ENCODE assay signal across 8 mouse cellular contexts in genomic region chr6:88723806-88724312, GRCm38 (mm10). TPM values are rescaled to one million over a fixed set of nuclear protein-coding genes. Genes with fewer than 3 reads are reported as not detected.
DNase-seq lines count a peak whose midpoint lies in the region; ATAC-seq lines count a peak whose summit lies in the region.

No protein-coding gene starts in this region.

- H3K27ac ChIP-seq in kidney, embryonic 14.5 days (ENCODE audit: low read depth, low read length), result no peak overlapping the region
- peak overlapping the region; percentile 89 for H3K27ac ChIP-seq in brown adipose tissue, adult 24 weeks (replicated peaks; ENCODE audit: low read depth, low read length)
- peak overlapping the region; percentile 72; the same call in 1 of the 2 replicates for H3K27ac ChIP-seq in hindbrain, embryonic 13.5 days
- H3K27ac ChIP-seq in midbrain, embryonic 15.5 days, result peak overlapping the region; percentile 74

- ATAC-seq in kidney, embryonic 14.5 days (ENCODE audit: low FRiP score, low TSS enrichment), result peak; percentile 40
- ATAC-seq in hindbrain, embryonic 13.5 days (ENCODE audit: low FRiP score), result peak; percentile 71
- peak; percentile 76 for ATAC-seq in midbrain, embryonic 15.5 days (replicated peaks)

- DNase-seq in kidney, postnatal 14 days, result no peak
- DNase-seq in spleen, postnatal 10 days (ENCODE audit: low spot score in 2 of 2), result no peak
- DNase-seq in gastrocnemius, postnatal 14 days, result no peak
- DNase-seq in gastrocnemius, adult 18-20 months (ENCODE audit: low spot score), result no peak

- H3K4me2 ChIP-seq in kidney, embryonic 14.5 days (replicated peaks; ENCODE audit: low read depth, low read length), result peak overlapping the region; percentile 99
- H3K4me2 ChIP-seq in hindbrain, embryonic 13.5 days, result peak overlapping the region; percentile 92
- peak overlapping the region; percentile 95 for H3K4me2 ChIP-seq in midbrain, embryonic 15.5 days

- peak overlapping the region; percentile 75 for H3K4me3 ChIP-seq in kidney, embryonic 14.5 days (ENCODE audit: low read length)
- H3K4me3 ChIP-seq in brown adipose tissue, adult 24 weeks (ENCODE audit: insufficient read depth, low read depth, low read length), result peak overlapping the region; percentile 99
- H3K4me3 ChIP-seq in hindbrain, embryonic 13.5 days, result peak overlapping the region; percentile 63
- peak overlapping the region; percentile 68 for H3K4me3 ChIP-seq in midbrain, embryonic 15.5 days

- WGBS in kidney, embryonic 14.5 days, result 34% methylated on average over 14 of the region's 14 CpGs
- 31% methylated on average over 14 of the region's 14 CpGs for WGBS in hindbrain, embryonic 13.5 days
- WGBS in midbrain, embryonic 15.5 days, result 32% methylated on average over 14 of the region's 14 CpGs

- no peaks in the 10 kb centered on the region for H3K36me3 ChIP-seq in kidney, embryonic 14.5 days (ENCODE audit: control insufficient read depth, insufficient read depth, low read length)
- no peaks in the 10 kb centered on the region for H3K36me3 ChIP-seq in hindbrain, embryonic 13.5 days
- no peaks in the 10 kb centered on the region for H3K36me3 ChIP-seq in midbrain, embryonic 15.5 days (replicated peaks)

- H3K9ac ChIP-seq in kidney, embryonic 14.5 days (ENCODE audit: low read depth, low read length), result peak overlapping the region; percentile 70
- peak overlapping the region; percentile 78 for H3K9ac ChIP-seq in hindbrain, embryonic 13.5 days
- peak overlapping the region; percentile 60 for H3K9ac ChIP-seq in midbrain, embryonic 15.5 days

- intact Hi-C loops in gastrocnemius, postnatal 14 days (cut with DNase I; ENCODE audit: low total_unique reads), result no loop called here

- H3K9me3 ChIP-seq in kidney, embryonic 14.5 days (ENCODE audit: control insufficient read depth, low read length), result no peaks in the 10 kb centered on the region
- H3K9me3 ChIP-seq in hindbrain, embryonic 13.5 days, result no peaks in the 10 kb centered on the region
- H3K9me3 ChIP-seq in midbrain, embryonic 15.5 days, result no peaks in the 10 kb centered on the region

- H3K4me1 ChIP-seq in kidney, embryonic 14.5 days (ENCODE audit: control insufficient read depth, insufficient read depth, low read length), result 0 out of 2 replicates have a peak, but pooled peaks cover 9% of the 10 kb centered on the region
- peaks cover 34% of the 10 kb centered on the region for H3K4me1 ChIP-seq in brown adipose tissue, adult 24 weeks (ENCODE audit: control insufficient read depth, insufficient read depth, insufficient read length, low read length)
- H3K4me1 ChIP-seq in hindbrain, embryonic 13.5 days (replicated peaks), result peaks cover 28% of the 10 kb centered on the region
- peaks cover 4% of the 10 kb centered on the region; the same call in 1 of the 2 replicates for H3K4me1 ChIP-seq in midbrain, embryonic 15.5 days

- H3K27me3 ChIP-seq in kidney, embryonic 14.5 days (ENCODE audit: control insufficient read depth, insufficient read depth, low read length), result no peaks in the 10 kb centered on the region
- H3K27me3 ChIP-seq in hindbrain, embryonic 13.5 days, result peaks cover 46% of the 10 kb centered on the region
- 0 out of 2 replicates have a peak, but pooled peaks cover 14% of the 10 kb centered on the region for H3K27me3 ChIP-seq in midbrain, embryonic 15.5 days (replicated peaks)

RNA-seq across cellular contexts. Expression of gene Mgll, which starts 0.4 kb away (rescaled TPM):
- 22.8 and 29.9 TPM in 2 replicates for polyA plus RNA-seq in kidney, embryonic 14.5 days (2014; fragmentation: Nextera tagmentation; extraction: Ambion mirVana)
- polyA plus RNA-seq in brown adipose tissue, adult 24 weeks (2012; ENCODE audit: insufficient read depth, insufficient read length, missing spikeins), result 257 and 493 TPM in 2 replicates
- 19.7 and 21.3 TPM in 2 replicates for polyA plus RNA-seq in hindbrain, embryonic 13.5 days (2015; fragmentation: Nextera tagmentation; extraction: Ambion mirVana)
- polyA plus RNA-seq in midbrain, embryonic 15.5 days (2015; fragmentation: Nextera tagmentation; extraction: Ambion mirVana), result 30.7 and 36.2 TPM in 2 replicates
- 10 to 100 TPM; 64.9 to 70.5 TPM for total RNA-seq in gastrocnemius, postnatal 14 days (2021)
- total RNA-seq in gastrocnemius, adult 18-20 months (2021), result 10 to 100 TPM; 25.2 to 45.8 TPM
